Mouse (Mus musculus) G1E (cell line): ENCODE data around the gene Mapk8ip2.

Source experiments
- CTCF ChIP-seq: IDR thresholded peaks from 2 replicates; pipeline ENCODE4 v1.5.1; 2012; ENCODE audit warnings: low read depth, low read length, inconsistent platforms, mixed read lengths
- GATA2 ChIP-seq: IDR thresholded peaks from 2 replicates; pipeline ENCODE4 v1.6.1; 2012; ENCODE audit warnings: low read depth, low read length, inconsistent platforms, borderline replicate concordance
- POLR2AphosphoS5 ChIP-seq: IDR thresholded peaks from 2 replicates; pipeline ENCODE4 v1.6.1; 2012; ENCODE audit warnings: low read depth, low read length, inconsistent platforms; ENCODE audit not compliant: insufficient replicate concordance
- TAL1 ChIP-seq: conservative IDR thresholded peaks from 2 replicates; pipeline ENCODE4 v1.6.1; 2012; ENCODE audit warnings: low read depth, low read length, inconsistent platforms, mixed read lengths

DNA sequence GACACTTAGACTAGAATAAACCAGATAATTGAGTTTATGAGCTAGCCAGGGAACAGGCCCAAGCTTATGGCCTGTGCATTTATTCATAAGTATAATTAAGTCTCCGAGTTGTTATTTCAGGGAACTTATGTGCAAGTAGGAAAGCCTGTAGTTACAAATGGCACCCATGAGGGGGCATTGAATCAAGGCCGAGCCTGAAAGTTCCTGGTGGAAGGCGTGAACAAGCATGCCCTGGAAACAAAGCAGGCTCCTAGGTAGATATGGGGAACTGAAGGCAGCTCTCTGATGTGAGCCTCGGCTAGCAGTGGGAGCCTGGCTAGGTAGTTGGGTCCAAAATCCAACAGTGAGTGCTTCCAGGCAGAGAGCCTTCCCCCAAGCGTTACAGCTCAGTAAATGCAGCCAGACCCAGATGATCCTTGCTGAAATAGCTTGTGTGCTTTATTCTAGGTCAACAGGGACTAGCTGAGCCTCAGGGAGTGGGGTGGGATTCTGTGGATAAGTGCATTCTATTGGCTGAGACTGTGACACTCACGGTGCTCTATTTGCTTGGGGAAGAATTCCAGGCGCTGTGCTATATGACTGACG lies 11.1 kb upstream of the Mapk8ip2 start:
- TF ChIP-seq CTCF (no peak), TAL1 (no peak), GATA2 (no peak), POLR2AphosphoS5 (no peak)
